Mouse (Mus musculus): Measurements from ENCODE around the gene Upk1b. TPM values are rescaled to one million over a fixed set of nuclear protein-coding genes. Genes with fewer than 3 reads are reported as not detected.

The Upk1b gene
- polyA plus RNA-seq, 2 experiments: 0.73 to 2.0 TPM

DNA sequence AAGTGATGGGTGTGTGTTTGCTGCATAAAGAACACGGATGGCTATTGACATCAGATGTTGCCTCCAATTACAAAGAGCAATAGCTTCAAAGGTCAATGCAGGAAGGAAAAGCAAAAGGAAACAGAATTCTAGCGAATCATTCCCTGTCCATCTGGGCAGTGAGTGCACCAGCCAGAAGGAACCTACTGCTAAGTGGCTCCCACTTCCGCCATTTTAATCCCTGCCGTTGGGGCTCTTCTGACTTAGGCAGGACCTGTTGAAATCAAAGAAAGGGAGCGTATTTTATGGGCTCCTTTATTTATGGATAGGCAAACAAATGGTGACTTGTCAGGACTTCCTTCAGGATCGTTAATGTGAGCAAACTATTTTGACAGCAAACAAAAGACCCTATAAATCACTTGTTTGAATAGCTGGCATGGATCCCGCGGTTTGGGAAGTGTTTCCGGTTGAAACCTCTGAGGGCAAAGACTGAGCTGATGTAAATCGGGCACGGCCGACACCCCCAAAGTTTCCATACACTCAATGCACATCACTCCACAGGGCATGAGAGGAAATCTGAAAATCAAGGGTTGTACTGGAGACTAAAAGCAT, 27.1 kb downstream of the Upk1b start:
- DNase-seq (ENCODE audit: low read depth in 3 of 3, low spot score in 3 of 3): no peak
- Histone ChIP-seq H3K27me3 (ENCODE audit: control insufficient read depth, insufficient read depth, low read length) (peaks cover 3% of the 10 kb centered on the region; the same call in 1 of the 2 replicates), H3K4me3 (ENCODE audit: insufficient read depth in 1 of 2, low read depth in 2 of 2, low read length in 2 of 2) (no peak overlapping the region), H3K36me3 (replicated peaks; ENCODE audit: control insufficient read depth, insufficient read depth, low read depth) (no peaks in the 10 kb centered on the region), H3K4me1 (replicated peaks; ENCODE audit: control insufficient read depth in 2 of 2, insufficient read depth in 2 of 2, low read length in 1 of 2) (no peaks in the 10 kb centered on the region), H3K9ac (replicated peaks) (no peak overlapping the region), H3K9me3 (ENCODE audit: control insufficient read depth, low read length) (no peaks in the 10 kb centered on the region), H3K27ac (no peak overlapping the region), H3K4me2 (ENCODE audit: low read depth) (no peak overlapping the region)
- ATAC-seq (ENCODE audit: insufficient read depth): no peak
- TF ChIP-seq CTCF (IDR thresholded peaks at IDR 0.05; ENCODE audit: low read depth) (no peak), EP300 (IDR thresholded peaks at IDR 0.05; ENCODE audit: low read depth) (no peak)
- WGBS (ENCODE audit: insufficient replicate concordance): 23% methylated on average over 12 of the region's 12 CpGs

DNA sequence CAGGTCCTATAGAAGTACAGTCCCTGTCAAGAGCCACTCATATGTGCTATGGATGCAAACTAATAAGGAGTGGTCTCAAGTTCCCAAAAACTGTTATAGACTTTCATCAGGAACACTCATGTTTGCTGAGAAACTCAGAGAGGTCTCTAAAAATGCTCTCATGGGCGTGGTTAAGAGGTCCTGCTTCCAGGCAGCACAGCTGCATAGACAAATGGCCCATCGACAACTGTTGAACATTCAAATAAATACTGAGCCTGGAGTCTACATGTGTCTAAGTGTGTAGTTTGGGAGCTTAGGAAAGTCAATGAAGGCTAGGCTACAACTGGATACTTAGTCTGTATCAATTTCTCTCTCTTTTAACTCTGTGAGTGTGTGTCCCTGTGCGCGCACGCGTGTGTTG, 29.0 kb downstream of the Upk1b start:
- H3K27ac ChIP-seq: no peak overlapping the region
- no peaks in the 10 kb centered on the region for H3K9me3 ChIP-seq (ENCODE audit: control insufficient read depth, low read length)
- 84% methylated on average over 6 of the region's 6 CpGs for WGBS (ENCODE audit: insufficient replicate concordance)
- no peak overlapping the region for H3K4me2 ChIP-seq (ENCODE audit: low read depth)
- H3K4me3 ChIP-seq (ENCODE audit: insufficient read depth in 1 of 2, low read depth in 2 of 2, low read length in 2 of 2): no peak overlapping the region
- peaks cover 3% of the 10 kb centered on the region; the same call in 1 of the 2 replicates for H3K27me3 ChIP-seq (ENCODE audit: control insufficient read depth, insufficient read depth, low read length)
- no peaks in the 10 kb centered on the region for H3K4me1 ChIP-seq (replicated peaks; ENCODE audit: control insufficient read depth in 2 of 2, insufficient read depth in 2 of 2, low read length in 1 of 2)
- DNase-seq (ENCODE audit: low read depth in 3 of 3, low spot score in 3 of 3) (no peak), ATAC-seq (ENCODE audit: insufficient read depth) (no peak)
- no peak for TF ChIP-seq CTCF (IDR thresholded peaks at IDR 0.05; ENCODE audit: low read depth)
- no peak for TF ChIP-seq EP300 (IDR thresholded peaks at IDR 0.05; ENCODE audit: low read depth)
- H3K9ac ChIP-seq (replicated peaks): no peak overlapping the region
- no peaks in the 10 kb centered on the region for H3K36me3 ChIP-seq (replicated peaks; ENCODE audit: control insufficient read depth, insufficient read depth, low read depth)

DNA sequence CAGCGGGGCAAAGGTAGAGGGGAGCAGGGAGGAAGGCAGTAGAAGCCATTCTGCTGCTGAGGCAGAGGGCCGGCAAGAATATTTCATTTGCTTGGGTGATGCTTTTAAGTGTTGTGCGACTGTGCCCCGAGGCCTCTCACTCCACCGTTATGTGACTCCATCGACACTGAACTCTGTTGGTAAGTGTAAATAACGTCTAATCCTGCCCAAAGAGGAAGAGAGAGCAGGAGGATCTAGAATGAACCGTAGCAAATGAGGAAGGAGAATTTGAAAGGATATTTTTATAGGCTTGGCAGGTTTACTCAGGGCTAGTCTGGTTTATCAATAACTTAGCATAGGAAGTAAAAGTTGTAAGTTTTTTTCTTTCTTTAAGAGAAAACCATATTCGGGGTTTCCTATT, 30.6 kb downstream of the Upk1b start:
- Histone ChIP-seq H3K4me1 (replicated peaks; ENCODE audit: control insufficient read depth in 2 of 2, insufficient read depth in 2 of 2, low read length in 1 of 2) (no peaks in the 10 kb centered on the region), H3K27ac (no peak overlapping the region), H3K9ac (replicated peaks) (no peak overlapping the region), H3K9me3 (ENCODE audit: control insufficient read depth, low read length) (no peaks in the 10 kb centered on the region), H3K27me3 (ENCODE audit: control insufficient read depth, insufficient read depth, low read length) (peaks cover 3% of the 10 kb centered on the region; the same call in 1 of the 2 replicates), H3K36me3 (replicated peaks; ENCODE audit: control insufficient read depth, insufficient read depth, low read depth) (no peaks in the 10 kb centered on the region), H3K4me3 (ENCODE audit: insufficient read depth in 1 of 2, low read depth in 2 of 2, low read length in 2 of 2) (no peak overlapping the region), H3K4me2 (ENCODE audit: low read depth) (no peak overlapping the region)
- no peak for TF ChIP-seq CTCF (IDR thresholded peaks at IDR 0.05; ENCODE audit: low read depth)
- TF ChIP-seq EP300 (IDR thresholded peaks at IDR 0.05; ENCODE audit: low read depth): no peak
- DNase-seq (ENCODE audit: low read depth in 3 of 3, low spot score in 3 of 3) (no peak), ATAC-seq (ENCODE audit: insufficient read depth) (no peak)
- WGBS (ENCODE audit: insufficient replicate concordance): 56% methylated on average over 9 of the region's 9 CpGs

DNA sequence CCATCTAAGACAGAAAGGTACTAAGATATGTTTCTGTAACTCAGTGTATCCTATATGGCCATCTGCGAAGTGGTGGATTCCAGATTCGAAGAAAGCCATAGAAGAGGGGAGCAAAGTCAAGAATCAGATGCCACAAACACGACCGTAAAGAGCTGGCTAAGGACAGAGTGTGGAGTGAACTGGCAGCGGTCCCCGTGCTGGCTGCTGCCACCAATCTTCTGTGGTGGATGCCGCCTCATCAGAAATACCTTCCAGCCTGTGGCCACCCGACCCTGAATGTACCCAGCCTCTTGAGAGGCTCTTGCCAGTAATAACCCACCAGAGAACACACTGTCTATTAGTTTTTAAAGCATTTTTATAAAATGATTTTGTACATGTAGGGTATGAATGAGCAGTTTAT, 31.7 kb downstream of the Upk1b start:
- Histone ChIP-seq H3K9ac (replicated peaks) (no peak overlapping the region), H3K27ac (no peak overlapping the region), H3K4me1 (replicated peaks; ENCODE audit: control insufficient read depth in 2 of 2, insufficient read depth in 2 of 2, low read length in 1 of 2) (no peaks in the 10 kb centered on the region; a peak in 1 of 4 replicates), H3K36me3 (replicated peaks; ENCODE audit: control insufficient read depth, insufficient read depth, low read depth) (no peaks in the 10 kb centered on the region), H3K4me3 (ENCODE audit: insufficient read depth in 1 of 2, low read depth in 2 of 2, low read length in 2 of 2) (no peak overlapping the region), H3K4me2 (ENCODE audit: low read depth) (no peak overlapping the region), H3K9me3 (ENCODE audit: control insufficient read depth, low read length) (no peaks in the 10 kb centered on the region), H3K27me3 (ENCODE audit: control insufficient read depth, insufficient read depth, low read length) (peaks cover 3% of the 10 kb centered on the region; the same call in 1 of the 2 replicates)
- TF ChIP-seq EP300 (IDR thresholded peaks at IDR 0.05; ENCODE audit: low read depth) (no peak), CTCF (IDR thresholded peaks at IDR 0.05; ENCODE audit: low read depth) (no peak)
- ATAC-seq (ENCODE audit: insufficient read depth) (no peak), DNase-seq (ENCODE audit: low read depth in 3 of 3, low spot score in 3 of 3) (no peak)
- WGBS (ENCODE audit: insufficient replicate concordance): 68% methylated on average over 8 of the region's 8 CpGs

DNA sequence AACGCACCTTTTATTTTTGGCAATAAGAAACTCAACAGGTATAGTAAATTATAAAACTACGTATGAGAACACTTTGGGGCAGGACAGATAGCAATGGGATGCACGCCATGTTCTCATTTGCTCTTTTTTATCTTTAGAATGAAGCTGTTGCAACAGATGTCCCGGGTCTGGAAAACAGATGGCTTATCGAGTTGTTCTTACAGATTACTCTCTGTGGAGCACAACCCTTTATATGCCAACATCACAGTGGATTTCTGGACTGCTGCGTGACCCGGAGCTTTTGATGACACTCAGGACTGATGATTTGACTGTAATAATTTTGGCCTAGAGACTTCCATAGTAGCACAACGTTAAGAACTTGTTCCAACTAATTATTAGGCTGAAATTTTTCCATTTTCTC, 32.4 kb downstream of the Upk1b start:
- no peak for TF ChIP-seq CTCF (IDR thresholded peaks at IDR 0.05; ENCODE audit: low read depth)
- TF ChIP-seq EP300 (IDR thresholded peaks at IDR 0.05; ENCODE audit: low read depth): no peak
- Histone ChIP-seq H3K9ac (replicated peaks) (no peak overlapping the region), H3K27me3 (ENCODE audit: control insufficient read depth, insufficient read depth, low read length) (peaks cover 3% of the 10 kb centered on the region; the same call in 1 of the 2 replicates), H3K4me3 (ENCODE audit: insufficient read depth in 1 of 2, low read depth in 2 of 2, low read length in 2 of 2) (no peak overlapping the region), H3K36me3 (replicated peaks; ENCODE audit: control insufficient read depth, insufficient read depth, low read depth) (no peaks in the 10 kb centered on the region), H3K9me3 (ENCODE audit: control insufficient read depth, low read length) (no peaks in the 10 kb centered on the region), H3K27ac (no peak overlapping the region), H3K4me1 (replicated peaks; ENCODE audit: control insufficient read depth in 2 of 2, insufficient read depth in 2 of 2, low read length in 1 of 2) (no peaks in the 10 kb centered on the region; a peak in 1 of 4 replicates), H3K4me2 (ENCODE audit: low read depth) (no peak overlapping the region)
- no peak for DNase-seq (ENCODE audit: low read depth in 3 of 3, low spot score in 3 of 3)
- no peak for ATAC-seq (ENCODE audit: insufficient read depth)
- WGBS (ENCODE audit: insufficient replicate concordance): 64% methylated on average over 8 of the region's 8 CpGs
